In the genomic region with DNA sequence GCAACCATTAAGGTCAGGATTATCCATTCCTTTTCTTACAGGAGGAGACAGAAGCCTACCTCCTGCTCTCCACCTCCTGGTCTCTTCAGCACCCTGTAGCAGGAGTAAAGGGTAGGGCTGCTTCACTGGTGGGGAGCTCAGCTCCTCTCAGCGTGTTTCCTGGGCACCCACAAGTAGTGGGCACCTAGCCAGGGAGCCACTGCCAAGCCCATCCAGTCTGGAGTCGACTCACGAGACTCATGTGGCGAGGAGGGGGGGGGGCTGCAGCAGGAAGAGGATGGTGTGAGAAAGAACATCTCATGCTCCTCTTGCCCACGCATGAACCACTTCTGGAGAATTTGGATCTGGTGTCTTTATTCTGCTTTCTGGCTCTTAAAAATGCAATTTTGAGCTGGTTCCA, we compare ENCODE assay signal across 16 mouse cellular contexts.
A peak's percentile ranks its signal among the peaks of the same experiment; 100 is the strongest.
DNase-seq lines count a peak whose midpoint lies in the region; ATAC-seq and TF ChIP-seq lines count a peak whose summit lies in the region.
"Had no signal": no experiment of that assay in that cellular context is flagged by ENCODE, and none has a peak within 500 bp of the region (broad histone marks: within the 10 kb centered on the region; RNA-seq: fewer than 3 reads in every experiment).

No protein-coding gene starts in this region.

- no peaks in the 10 kb centered on the region for H3K9me3 ChIP-seq in liver, postnatal 0 days (ENCODE audit: low read length)
- no peaks in the 10 kb centered on the region for H3K9me3 ChIP-seq in kidney, embryonic 15.5 days (replicated peaks)
- H3K9me3 ChIP-seq: embryonic facial prominence, embryonic 12.5 days; midbrain, embryonic 13.5 days had no signal

- DNase-seq in brain, adult 2 months (ENCODE audit: low read depth, low spot score) = peak; percentile 83
- peak; percentile 32 to 75 for DNase-seq in frontal cortex, adult 2 months (ENCODE audit: extremely low spot score in 1 of 2, low spot score in 1 of 2)
- peak; percentile 65 to 77 for DNase-seq in left cerebral cortex, adult 18-20 months (ENCODE audit: low spot score in 2 of 2)
- DNase-seq in right cerebral cortex, adult 18-20 months = peak; percentile 80
- no peak for DNase-seq in liver, postnatal 0 days
- DNase-seq in testis, postnatal 14 days (ENCODE audit: low spot score) = no peak
- DNase-seq in thymus, postnatal 25 days = no peak
- DNase-seq: adrenal gland, postnatal 14 days; gastrocnemius, postnatal 10 days; lung, adult 18-20 months; thymus, adult 2 months had no signal

- no peak for TF ChIP-seq EP300 in liver, postnatal 0 days (IDR thresholded peaks at IDR 0.05; ENCODE audit: low read depth)

- H3K4me1 ChIP-seq in liver, postnatal 0 days (ENCODE audit: insufficient read depth) = no peaks in the 10 kb centered on the region
- no peaks in the 10 kb centered on the region for H3K4me1 ChIP-seq in kidney, embryonic 15.5 days
- H3K4me1 ChIP-seq: embryonic facial prominence, embryonic 12.5 days; midbrain, embryonic 13.5 days had no signal

- no peaks in the 10 kb centered on the region for H3K36me3 ChIP-seq in liver, postnatal 0 days (replicated peaks; ENCODE audit: insufficient read depth, low read length)
- H3K36me3 ChIP-seq in kidney, embryonic 15.5 days = no peaks in the 10 kb centered on the region
- H3K36me3 ChIP-seq: embryonic facial prominence, embryonic 12.5 days; G1E; midbrain, embryonic 13.5 days had no signal

- WGBS in liver, postnatal 0 days (ENCODE audit: insufficient replicate concordance) = 67% methylated on average over 5 of the region's 5 CpGs
- WGBS in kidney, embryonic 15.5 days = 89% methylated on average over 5 of the region's 5 CpGs

- no peak overlapping the region for H3K4me2 ChIP-seq in liver, postnatal 0 days (ENCODE audit: low read depth, low read length)
- H3K4me2 ChIP-seq in kidney, embryonic 15.5 days = no peak overlapping the region
- H3K4me2 ChIP-seq: embryonic facial prominence, embryonic 12.5 days; midbrain, embryonic 13.5 days had no signal

- no peak overlapping the region for H3K4me3 ChIP-seq in liver, postnatal 0 days (ENCODE audit: low read depth, low read length)
- no peak overlapping the region for H3K4me3 ChIP-seq in kidney, embryonic 15.5 days (replicated peaks)
- H3K4me3 ChIP-seq: embryonic facial prominence, embryonic 12.5 days; midbrain, embryonic 13.5 days had no signal

- H3K27me3 ChIP-seq in liver, postnatal 0 days (ENCODE audit: insufficient read depth, low read length) = no peaks in the 10 kb centered on the region
- H3K27me3 ChIP-seq in kidney, embryonic 15.5 days = no peaks in the 10 kb centered on the region
- H3K27me3 ChIP-seq: embryonic facial prominence, embryonic 12.5 days; midbrain, embryonic 13.5 days had no signal

- ATAC-seq in liver, postnatal 0 days = no peak
- ATAC-seq in kidney, embryonic 15.5 days (replicated peaks; ENCODE audit: low FRiP score) = no peak
- ATAC-seq: midbrain, embryonic 13.5 days had no signal

- H3K9ac ChIP-seq in liver, postnatal 0 days (replicated peaks) = no peak overlapping the region
- H3K9ac ChIP-seq in kidney, embryonic 15.5 days = no peak overlapping the region
- H3K9ac ChIP-seq: embryonic facial prominence, embryonic 12.5 days; midbrain, embryonic 13.5 days had no signal

- no peak for TF ChIP-seq CTCF in liver, postnatal 0 days (IDR thresholded peaks at IDR 0.05; ENCODE audit: low read depth)

- no peak overlapping the region for H3K27ac ChIP-seq in liver, postnatal 0 days (ENCODE audit: low read depth)
- H3K27ac ChIP-seq in kidney, embryonic 15.5 days = no peak overlapping the region
- H3K27ac ChIP-seq: embryonic facial prominence, embryonic 12.5 days; macrophage; midbrain, embryonic 13.5 days had no signal

Comparison
In these comparisons a context has a peak if more than half of its experiments do, and no peak if none do; other contexts are left out.
1. DNase-seq: peak in brain, adult 2 months (single experiment), frontal cortex, adult 2 months (2 of 2), left cerebral cortex, adult 18-20 months (2 of 2) and right cerebral cortex, adult 18-20 months (single experiment); none in liver, postnatal 0 days (single experiment), testis, postnatal 14 days (single experiment) and thymus, postnatal 25 days (single experiment).